Mouse (Mus musculus): ENCODE results near the gene Sdc1. TPM values are rescaled to one million over a fixed set of nuclear protein-coding genes. Genes with fewer than 3 reads are reported as not detected.

Sdc1 gene
- 2.0 and 3.1 TPM in 2 replicates for total RNA-seq (2014; fragmentation: Nextera tagmentation)
- total RNA-seq (2017): 1.8 and 2.4 TPM in 2 replicates

DNA sequence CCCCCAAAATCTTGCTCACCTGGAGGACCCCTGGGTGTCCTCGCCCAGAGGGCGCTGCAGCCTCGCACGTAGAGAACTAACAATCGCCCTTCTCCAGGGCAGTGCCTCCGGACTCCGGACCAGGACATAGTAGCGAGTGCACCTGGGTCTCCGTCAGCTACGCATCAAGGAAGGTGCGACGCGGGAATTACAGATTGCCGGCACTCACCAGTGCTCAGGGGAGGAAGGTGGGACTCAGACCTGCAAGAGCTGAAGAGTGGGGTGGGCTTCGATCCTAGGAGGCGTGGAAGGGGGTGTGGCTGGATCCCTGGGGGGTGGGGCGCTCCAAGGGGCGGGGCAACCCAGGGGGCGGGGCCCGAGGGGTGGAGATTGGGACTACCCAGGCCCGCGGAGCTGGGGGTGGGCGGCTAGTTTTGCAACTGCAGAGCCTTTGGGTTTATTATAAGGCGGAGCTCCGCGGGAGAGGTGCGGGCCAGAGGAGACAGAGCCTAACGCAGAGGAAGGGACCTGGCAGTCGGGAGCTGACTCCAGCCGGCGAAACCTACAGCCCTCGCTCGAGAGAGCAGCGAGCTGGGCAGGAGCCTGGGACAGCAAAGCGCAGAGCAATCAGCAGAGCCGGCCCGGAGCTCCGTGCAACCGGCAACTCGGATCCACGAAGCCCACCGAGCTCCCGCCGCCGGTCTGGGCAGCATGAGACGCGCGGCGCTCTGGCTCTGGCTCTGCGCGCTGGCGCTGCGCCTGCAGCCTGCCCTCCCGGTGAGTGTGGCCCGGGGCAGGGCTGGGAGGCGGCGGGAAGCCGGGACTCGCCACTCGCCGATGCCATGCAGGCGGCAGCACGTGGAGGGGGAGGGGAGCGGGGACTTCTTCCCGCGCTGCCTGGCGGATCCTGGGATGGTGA is at the start of gene Sdc1:
Gene Sdc1 (plus strand): TSS at position 378 of the 898 bp plus-strand sequence.
- ATAC-seq (replicated peaks; ENCODE audit: low FRiP score, low TSS enrichment, poor library complexity, severe bottlenecking): peak; percentile 55

DNA sequence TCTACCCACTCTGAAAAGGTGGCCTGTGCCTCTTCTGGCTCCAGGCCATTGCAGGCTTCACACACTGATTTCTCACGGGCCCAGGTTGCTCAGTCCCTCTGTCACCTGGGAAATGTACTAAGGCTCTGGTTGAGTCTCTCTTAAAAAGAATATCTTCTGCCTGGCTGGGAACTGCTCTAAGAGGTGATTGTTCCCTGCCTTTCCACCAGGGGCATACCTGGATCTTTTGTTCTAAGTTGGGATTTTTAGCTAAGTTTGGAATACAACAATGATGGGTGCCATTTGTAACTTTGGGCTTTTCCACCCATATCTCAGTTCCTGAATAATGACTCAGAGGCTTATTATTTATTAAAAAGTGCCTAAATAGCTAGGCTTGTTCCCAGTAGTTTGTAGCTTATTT is 44.2 kb upstream of the Sdc1 start:
- 0 out of 2 replicates have a peak, but pooled peaks have one; percentile 14 for ATAC-seq (replicated peaks; ENCODE audit: low FRiP score, low TSS enrichment, poor library complexity, severe bottlenecking)

DNA sequence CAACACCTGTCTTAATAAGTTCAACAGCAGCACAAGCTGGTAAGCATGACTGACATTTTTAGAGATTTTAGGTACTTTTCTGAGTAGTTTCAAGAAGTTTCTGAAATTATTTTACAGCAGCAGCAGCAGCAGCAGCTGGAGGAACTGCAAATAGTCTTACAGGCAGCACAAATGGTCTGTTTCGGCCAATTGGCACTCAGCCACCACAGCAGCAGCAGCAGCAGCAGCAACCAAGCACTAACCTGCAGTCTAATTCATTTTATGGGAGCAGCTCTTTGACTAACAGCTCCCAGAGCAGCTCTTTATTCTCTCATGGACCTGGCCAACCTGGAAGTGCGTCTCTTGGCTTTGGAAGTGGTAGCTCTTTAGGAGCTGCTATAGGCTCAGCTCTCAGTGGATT is 42.4 kb upstream of the Sdc1 start:
- ATAC-seq (replicated peaks; ENCODE audit: low FRiP score, low TSS enrichment, poor library complexity, severe bottlenecking): no peak

DNA sequence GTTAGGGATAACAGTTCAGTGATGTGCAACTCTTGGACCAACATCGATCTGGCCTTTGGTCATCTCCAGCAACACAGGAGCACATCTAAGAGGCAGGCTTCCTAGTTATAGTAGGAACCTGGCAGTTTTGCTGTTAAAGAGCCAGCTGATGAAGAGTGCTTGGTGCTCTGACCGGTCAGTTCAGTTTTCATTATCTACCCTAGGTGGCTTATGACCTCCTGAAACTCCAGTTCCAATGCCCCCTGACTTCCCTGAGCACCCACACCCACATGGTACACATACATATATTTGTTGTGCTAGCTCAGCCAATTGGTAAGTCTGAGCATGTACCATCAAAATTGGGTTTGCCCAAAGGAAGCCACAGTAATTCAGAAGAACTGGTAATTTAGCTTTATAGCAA is 17.5 kb upstream of the Sdc1 start:
- no peak for ATAC-seq (replicated peaks; ENCODE audit: low FRiP score, low TSS enrichment, poor library complexity, severe bottlenecking)

GRCm38 (mm10) chr12:8754116-8754515 is 17.0 kb upstream of the Sdc1 start:
- ATAC-seq (replicated peaks; ENCODE audit: low FRiP score, low TSS enrichment, poor library complexity, severe bottlenecking): no peak

- no peak for ATAC-seq (replicated peaks; ENCODE audit: low FRiP score, low TSS enrichment, poor library complexity, severe bottlenecking)
Observed at GRCm38 (mm10) chr12:8758029-8758428, 13.1 kb upstream of the Sdc1 start.

DNA sequence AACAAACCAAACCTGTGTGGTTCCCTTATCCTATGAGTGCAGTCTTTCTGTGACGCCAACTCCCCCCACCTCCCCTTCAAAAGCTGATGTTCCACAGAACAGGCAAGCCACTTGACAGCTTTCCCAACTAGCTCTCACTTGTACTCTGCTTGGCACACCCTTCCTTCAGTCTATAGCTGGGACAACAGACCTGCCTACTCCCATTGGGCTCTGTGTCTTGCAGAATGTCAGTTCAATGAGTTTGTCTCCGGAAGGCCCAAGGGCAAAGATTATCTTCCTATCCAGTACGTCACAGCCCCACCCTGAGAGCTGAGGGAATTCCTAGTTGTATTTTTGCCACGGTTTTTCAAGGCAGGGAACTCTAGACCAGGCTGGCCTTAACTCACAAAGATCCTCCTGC is 12.0 kb upstream of the Sdc1 start:
- ATAC-seq (replicated peaks; ENCODE audit: low FRiP score, low TSS enrichment, poor library complexity, severe bottlenecking): no peak

DNA sequence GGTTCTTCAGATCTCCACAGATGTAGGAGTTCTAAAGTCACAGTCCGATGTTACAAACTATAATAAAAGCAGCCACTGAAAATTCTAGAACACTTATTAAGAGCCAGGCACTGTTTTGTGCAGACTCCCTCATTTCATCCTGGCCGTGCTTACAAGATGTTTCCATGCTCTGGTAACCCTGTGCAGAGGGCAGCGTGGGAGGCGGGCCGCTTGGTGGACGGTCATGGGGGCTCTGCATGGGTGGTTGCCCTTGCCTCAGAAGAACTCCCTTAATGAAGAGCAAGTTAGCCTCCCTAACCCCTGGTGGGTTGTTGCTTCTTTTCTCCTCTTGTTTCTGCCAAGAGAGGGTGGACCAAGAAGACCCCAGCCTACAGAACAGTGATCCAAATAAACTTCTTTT is 11.3 kb upstream of the Sdc1 start:
- no peak for ATAC-seq (replicated peaks; ENCODE audit: low FRiP score, low TSS enrichment, poor library complexity, severe bottlenecking)

GRCm38 (mm10) chr12:8760561-8760960 is 10.6 kb upstream of the Sdc1 start:
- no peak for ATAC-seq (replicated peaks; ENCODE audit: low FRiP score, low TSS enrichment, poor library complexity, severe bottlenecking)

GRCm38 (mm10) chr12:8761058-8761457 is 10.1 kb upstream of the Sdc1 start:
- no peak for ATAC-seq (replicated peaks; ENCODE audit: low FRiP score, low TSS enrichment, poor library complexity, severe bottlenecking)

- ATAC-seq (replicated peaks; ENCODE audit: low FRiP score, low TSS enrichment, poor library complexity, severe bottlenecking): peak; percentile 63; the same call in 1 of the 2 replicates
Observed at GRCm38 (mm10) chr12:8762667-8763066, 8.5 kb upstream of the Sdc1 start.

DNA sequence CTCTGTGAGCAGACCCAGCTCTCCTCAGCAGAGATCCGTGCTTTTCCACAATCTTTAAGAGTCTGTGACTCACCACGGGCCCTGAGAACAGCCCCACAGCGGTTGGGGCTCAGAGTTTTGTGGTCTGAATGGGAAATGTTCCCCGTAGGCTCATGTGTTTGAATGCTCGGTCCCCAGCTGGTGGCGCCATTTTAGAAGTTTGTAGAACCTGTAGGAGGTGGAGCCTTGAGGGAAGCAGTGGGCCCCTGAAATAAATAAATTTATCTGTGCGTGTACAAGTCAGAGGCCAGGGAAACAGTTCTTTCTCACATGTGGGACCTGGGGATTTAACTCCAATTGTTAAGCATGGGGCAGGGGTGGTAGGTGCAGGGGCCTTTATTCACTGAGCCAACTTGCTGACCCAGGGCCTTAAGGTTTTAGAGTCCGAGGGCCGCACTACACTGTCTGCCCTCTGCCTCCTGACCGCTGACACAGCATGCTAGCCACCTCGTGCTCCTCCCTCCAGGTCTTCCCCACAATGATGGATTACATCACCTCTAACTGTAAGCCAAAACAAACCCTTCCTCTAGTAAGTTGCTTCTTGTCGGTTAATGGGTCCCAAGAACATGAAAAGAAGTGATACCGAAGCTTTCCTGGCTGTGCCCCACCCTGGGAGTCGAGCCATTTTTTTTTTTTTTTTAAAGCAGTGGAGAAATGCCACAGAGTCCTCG is 6.7 kb upstream of the Sdc1 start:
- no peak for ATAC-seq (replicated peaks; ENCODE audit: low FRiP score, low TSS enrichment, poor library complexity, severe bottlenecking)

GRCm38 (mm10) chr12:8771844-8772380 is 789 bp downstream of the Sdc1 start:
- ATAC-seq (replicated peaks; ENCODE audit: low FRiP score, low TSS enrichment, poor library complexity, severe bottlenecking): 0 out of 2 replicates have a peak, but pooled peaks have one; percentile 29

DNA sequence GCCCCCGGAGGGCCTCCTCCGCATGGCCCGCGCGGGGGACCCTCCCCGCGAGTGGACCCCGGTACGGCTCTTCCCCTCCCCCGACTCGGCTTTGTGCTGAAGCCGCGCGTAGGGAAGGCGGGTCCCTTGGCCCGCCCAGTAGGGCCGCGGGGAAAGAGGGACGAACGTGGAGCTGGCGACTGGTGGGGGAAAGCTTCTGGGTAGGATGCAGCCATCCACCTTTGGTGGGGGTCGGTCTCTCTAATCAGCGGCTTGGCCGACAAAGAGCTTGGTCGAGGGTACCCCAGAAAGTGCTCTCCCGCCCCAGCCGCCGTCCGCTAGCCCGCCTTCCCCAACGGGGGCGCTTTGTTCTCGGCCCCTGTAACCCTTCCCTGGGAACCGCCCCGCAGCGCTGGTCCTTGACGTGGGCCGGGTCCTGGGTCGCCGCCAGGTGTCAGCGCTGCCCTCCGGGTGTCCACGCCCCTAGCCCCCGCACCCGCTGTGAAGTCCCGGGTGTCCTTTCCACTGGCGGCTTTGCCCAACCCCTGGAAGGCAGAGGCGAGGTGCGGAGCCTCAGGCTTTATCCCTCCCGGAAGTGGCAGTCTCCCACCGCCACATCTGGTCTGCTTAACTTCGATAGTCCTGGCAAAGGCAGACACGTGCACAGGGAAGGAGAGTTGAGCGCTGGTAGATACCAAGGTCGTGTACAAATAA is 1.5 kb downstream of the Sdc1 start:
- peak; percentile 41; the same call in 1 of the 2 replicates for ATAC-seq (replicated peaks; ENCODE audit: low FRiP score, low TSS enrichment, poor library complexity, severe bottlenecking)

- no peak for ATAC-seq (replicated peaks; ENCODE audit: low FRiP score, low TSS enrichment, poor library complexity, severe bottlenecking)
Observed at GRCm38 (mm10) chr12:8773336-8773735, 2.2 kb downstream of the Sdc1 start.

DNA sequence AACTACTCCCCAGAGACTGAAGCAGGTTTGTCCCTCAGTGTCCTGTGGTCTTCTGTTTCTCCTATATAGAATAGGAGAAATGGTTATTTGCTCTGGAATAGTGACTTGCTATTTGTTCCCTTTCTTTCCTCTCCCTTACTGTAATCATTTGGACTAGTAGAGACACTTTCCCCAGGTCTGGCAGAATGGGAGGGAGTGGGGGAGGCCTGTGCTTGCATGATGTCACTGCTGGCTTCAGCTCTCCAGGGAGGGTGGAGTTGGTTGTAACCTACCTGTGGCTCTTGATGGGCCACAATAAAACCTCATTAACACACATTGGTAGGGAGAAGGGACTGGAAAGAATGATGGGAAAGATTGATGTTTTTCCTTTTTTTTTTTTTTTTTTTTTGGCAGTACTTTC is 3.1 kb downstream of the Sdc1 start:
- ATAC-seq (replicated peaks; ENCODE audit: low FRiP score, low TSS enrichment, poor library complexity, severe bottlenecking): no peak

- ATAC-seq (replicated peaks; ENCODE audit: low FRiP score, low TSS enrichment, poor library complexity, severe bottlenecking): no peak
Observed at GRCm38 (mm10) chr12:8776206-8776605, 5.1 kb downstream of the Sdc1 start.

GRCm38 (mm10) chr12:8776741-8777140 is 5.6 kb downstream of the Sdc1 start:
- ATAC-seq (replicated peaks; ENCODE audit: low FRiP score, low TSS enrichment, poor library complexity, severe bottlenecking): no peak

GRCm38 (mm10) chr12:8778106-8778505 is 7.0 kb downstream of the Sdc1 start:
- ATAC-seq (replicated peaks; ENCODE audit: low FRiP score, low TSS enrichment, poor library complexity, severe bottlenecking): no peak

DNA sequence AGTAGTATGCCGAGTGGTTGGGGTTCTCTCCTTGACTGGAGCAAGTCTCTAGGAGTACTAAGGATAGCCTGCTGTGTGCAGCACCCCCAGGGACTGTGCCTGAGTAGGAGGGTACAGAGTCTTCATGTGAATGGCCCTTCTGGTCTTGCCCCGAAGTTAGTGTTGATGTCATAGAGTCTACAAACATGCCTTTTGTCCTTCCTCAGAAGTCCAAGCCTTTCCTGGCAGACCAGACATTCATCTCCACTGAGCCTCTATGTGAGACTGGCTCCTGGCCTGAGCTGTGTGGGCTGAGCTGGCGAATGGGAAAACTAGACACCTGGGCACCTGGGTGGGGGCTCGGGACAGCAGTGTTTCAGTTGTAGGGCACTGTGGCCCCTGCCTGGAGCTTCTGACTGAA is 8.7 kb downstream of the Sdc1 start:
- ATAC-seq (replicated peaks; ENCODE audit: low FRiP score, low TSS enrichment, poor library complexity, severe bottlenecking): no peak
